Mouse (Mus musculus) embryonic stem cell, embryonic (primary cell): ENCODE measurements around the gene Pgm2.

Experiments
- CTCF ChIA-PET, 4 experiments: fragments of 300-600 bp in 2 of 4; fragments of 350-600 bp in 2 of 4; sonication (Branson Sonifier 250); formaldehyde crosslinking; loops; one replicate each; lab custom pipeline; 2022; ENCODE audit warnings: inconsistent platforms in 2 of 4; lab: Charles Lee
- POLR2A ChIA-PET, 4 experiments: fragments of 300-600 bp in 2 of 4; fragments of 350-600 bp in 2 of 4; sonication (Branson Sonifier 250); formaldehyde crosslinking; loops; one replicate each; lab custom pipeline; 2022; ENCODE audit warnings: antibody characterized with exemption in 4 of 4, inconsistent platforms in 1 of 4; lab: Charles Lee

The Pgm2 gene

DNA sequence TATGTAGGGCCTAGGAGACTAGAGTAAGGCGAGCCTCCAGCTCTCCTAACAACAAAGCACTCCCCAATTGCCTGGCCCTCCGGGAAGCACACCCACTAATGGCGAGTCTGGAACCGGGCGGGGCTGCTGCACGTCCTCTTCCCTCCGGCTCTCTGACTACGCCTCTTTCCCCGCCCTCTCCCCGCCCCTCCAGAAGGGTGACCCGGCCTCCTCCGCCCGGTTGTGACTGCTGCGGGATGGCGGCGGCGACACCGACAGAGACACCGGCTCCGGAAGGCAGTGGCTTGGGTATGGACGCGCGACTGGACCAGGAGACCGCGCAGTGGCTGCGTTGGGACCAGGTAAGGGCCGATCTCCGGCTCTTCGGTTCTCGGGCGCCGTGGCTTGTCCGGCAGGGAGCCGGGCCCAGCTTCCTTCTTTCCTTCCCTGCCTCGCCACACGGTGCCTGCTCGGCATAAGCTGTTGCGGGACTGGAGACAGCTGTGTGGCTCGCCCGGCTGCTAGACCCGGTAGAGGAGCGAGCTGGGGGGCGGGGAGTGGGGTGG is at the start of gene Pgm2:
TSS of gene Pgm2 (plus strand) at position 203 of the 545 bp plus-strand sequence.
- ChIA-PET POLR2A (interaction anchor here in 3 of 4 experiments (0.5 to 4.1 kb wide), 21 partner anchors 10 to 868 kb away, joined by 3 to 29 read pairs (median 4); partner anchors contain the start of gene Rell1 (in 1 of the 3)), CTCF (interaction anchor here in 2 of 4 experiments (0.9 to 1.1 kb wide), 2 partner anchors 16 to 17 kb away, joined by 3 to 4 read pairs; no protein-coding TSS in a partner anchor)

DNA sequence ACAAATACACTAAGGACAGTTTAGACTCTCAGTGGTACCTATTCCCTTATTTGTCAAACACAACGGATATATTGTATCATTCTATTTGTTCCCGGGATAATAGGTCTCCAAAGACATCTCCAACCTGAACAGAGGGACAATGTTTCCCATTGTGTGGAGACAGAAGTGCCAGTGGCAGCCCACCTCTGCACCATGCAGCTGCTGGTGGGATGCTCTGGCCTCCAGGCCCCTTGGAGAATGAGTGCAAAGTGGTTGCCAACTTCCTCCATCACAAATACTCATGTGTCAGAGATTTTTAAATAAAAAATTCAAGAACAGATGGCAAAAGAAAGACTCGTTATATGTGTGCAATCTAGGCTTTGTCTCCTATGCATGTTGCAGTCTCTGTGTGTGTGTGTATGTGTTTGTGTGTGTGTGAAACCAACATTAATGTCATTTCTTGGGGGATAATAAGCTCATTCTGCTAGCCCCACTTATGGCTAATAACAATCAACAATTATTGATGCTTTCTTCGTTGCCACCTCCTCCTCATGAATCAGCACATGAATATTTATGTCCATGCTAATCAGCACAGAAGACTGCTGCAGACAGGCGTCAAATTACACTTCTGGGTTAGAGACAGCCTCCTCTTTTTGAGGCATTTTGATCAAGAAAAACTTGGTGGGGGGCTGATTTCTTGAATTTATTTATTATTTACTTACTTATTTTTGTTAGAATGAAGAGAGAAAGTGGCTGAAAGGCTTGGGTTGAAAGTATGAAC is 48.9 kb upstream of the Pgm2 start:
- ChIA-PET CTCF (no interaction called here), POLR2A (no interaction called here)

DNA sequence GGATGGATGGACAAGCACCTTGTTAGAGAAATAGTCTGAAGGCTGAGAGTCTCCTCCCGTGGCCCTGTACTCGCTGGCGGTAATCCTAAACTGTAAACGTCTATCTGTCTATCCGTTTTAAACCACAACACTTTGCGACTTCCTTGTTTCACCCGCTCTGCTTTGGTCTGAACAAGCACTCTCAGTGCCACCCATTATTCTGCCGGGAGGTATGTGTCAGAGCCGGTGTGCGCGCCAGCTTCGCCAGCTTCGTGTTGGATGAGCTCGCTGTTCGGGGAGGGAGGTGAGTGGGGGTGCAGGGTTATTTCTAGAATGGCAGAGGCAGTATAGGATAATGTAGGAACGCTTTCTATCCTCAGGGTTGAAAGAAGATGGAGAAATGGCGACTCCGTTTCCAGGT is 48.0 kb upstream of the Pgm2 start:
- CTCF ChIA-PET = interaction anchor here in 1 of 4 experiments (1.0 kb wide), 1 partner anchor 158 kb away, joined by 3 read pairs; no protein-coding TSS in a partner anchor

DNA sequence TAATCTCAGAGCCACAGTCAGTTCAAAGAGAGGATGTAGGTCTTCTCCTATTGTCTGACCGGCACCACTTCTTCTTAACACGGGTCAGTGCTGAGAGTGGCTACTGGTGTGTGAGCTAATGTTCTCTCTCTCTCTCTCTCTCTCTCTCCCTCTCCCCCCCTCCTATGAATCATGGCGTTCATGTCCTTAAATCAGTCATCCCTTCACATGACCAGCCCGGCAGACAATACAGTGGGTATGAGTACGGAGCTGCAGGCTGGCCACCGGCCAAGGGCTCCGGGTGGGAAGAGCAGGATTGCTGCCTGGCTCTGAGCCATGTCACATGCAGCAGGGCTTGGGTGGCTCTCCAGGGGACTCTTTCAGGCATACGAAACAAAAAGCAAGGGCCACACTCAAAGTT is 47.2 kb upstream of the Pgm2 start:
- POLR2A ChIA-PET = interaction anchor here in 1 of 4 experiments (1.3 to 5.0 kb wide), 2 partner anchors 15 to 114 kb away, joined by 3 to 30 read pairs; no protein-coding TSS in a partner anchor
- CTCF ChIA-PET = interaction anchor here in 1 of 4 experiments (1.0 kb wide), 1 partner anchor 158 kb away, joined by 3 read pairs; no protein-coding TSS in a partner anchor

More for the DNA sequence above, 48.0 kb upstream of the Pgm2 start:
- POLR2A ChIA-PET = interaction anchor here in 1 of 4 experiments (0.9 kb wide), 1 partner anchor 21 kb away, joined by 3 read pairs; no protein-coding TSS in a partner anchor

DNA sequence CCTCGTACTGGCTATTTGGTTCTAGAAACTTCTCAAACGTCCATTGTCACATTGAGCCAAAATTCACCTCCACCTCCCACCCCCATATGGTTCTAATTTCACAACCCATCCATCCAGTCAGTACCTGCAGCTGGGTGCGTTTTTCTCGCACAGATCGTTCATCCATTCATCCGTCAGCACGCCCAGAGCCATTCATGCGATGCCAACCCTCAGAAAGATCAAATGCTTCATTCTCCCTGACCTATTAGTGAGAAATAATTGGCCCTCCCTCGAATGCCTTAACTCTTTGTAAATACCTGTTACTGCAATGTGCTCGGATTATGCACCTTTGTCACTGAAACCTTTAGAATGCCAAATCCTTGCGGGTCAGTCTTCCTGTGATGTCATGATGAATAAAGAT is 45.8 kb upstream of the Pgm2 start:
- CTCF ChIA-PET = interaction anchor here in 2 of 4 experiments (0.6 to 1.9 kb wide), 4 partner anchors 23 to 160 kb away, joined by 3 to 6 read pairs (median 4); no protein-coding TSS in a partner anchor
- POLR2A ChIA-PET = interaction anchor here in 3 of 4 experiments (0.6 to 5.0 kb wide), 10 partner anchors 14 to 128 kb away, joined by 3 to 30 read pairs (median 4); partner anchors contain the start of gene Rell1 (in 1 of the 3)

DNA sequence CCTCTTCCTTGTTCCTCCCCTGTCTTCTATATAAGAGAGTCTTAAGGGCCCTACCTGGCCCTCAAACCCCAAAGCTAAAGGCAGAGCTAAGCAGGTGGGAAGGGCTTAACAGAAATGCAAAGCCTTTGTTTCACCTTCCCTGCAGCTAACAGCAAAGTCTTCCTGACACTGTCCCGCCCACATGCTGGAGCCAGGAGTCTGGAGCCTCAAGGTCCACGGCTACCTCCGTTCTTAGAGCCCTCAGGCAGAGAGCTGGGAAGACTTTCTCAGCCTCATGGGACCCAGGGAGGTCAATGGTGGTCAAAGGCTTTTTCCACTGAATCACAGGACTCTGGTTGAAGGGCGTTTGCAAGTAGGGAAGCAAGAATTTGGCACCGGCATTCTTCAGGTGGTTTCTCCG is 44.8 kb upstream of the Pgm2 start:
- CTCF ChIA-PET = interaction anchor here in 2 of 4 experiments (1.2 to 1.9 kb wide), 2 partner anchors 22 to 161 kb away, joined by 4 to 6 read pairs; no protein-coding TSS in a partner anchor
- POLR2A ChIA-PET = interaction anchor here in 3 of 4 experiments (0.5 to 5.0 kb wide), 13 partner anchors 13 to 118 kb away, joined by 3 to 30 read pairs (median 5); partner anchors contain the start of gene Rell1 (in 2 of the 3)

DNA sequence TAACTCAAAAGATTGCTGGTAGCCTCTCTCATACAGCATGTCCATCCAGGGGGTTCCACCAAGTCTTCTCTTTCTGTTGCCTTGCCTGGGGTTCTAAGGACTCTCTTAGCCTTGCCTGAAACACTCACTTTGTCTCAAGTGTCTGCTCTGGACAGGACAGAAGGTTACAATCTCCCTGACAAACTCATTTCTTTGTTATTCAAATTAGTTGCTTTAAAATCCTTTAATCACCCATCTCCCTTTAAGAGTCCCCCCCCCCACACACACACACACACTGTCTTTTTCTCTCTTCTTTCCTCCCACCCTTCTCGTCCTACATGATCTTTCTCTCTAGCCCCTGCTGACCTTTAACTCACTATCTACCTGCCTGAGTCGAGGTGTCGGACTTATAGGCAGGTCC is 44.1 kb upstream of the Pgm2 start:
- ChIA-PET CTCF (interaction anchor here in 1 of 4 experiments (1.1 kb wide), 1 partner anchor 162 kb away, joined by 5 read pairs; no protein-coding TSS in a partner anchor), POLR2A (interaction anchor here in 2 of 4 experiments (0.6 to 5.0 kb wide), 8 partner anchors 12 to 813 kb away, joined by 3 to 30 read pairs (median 4); partner anchors contain the start of gene Rell1 (in 1 of the 2))

DNA sequence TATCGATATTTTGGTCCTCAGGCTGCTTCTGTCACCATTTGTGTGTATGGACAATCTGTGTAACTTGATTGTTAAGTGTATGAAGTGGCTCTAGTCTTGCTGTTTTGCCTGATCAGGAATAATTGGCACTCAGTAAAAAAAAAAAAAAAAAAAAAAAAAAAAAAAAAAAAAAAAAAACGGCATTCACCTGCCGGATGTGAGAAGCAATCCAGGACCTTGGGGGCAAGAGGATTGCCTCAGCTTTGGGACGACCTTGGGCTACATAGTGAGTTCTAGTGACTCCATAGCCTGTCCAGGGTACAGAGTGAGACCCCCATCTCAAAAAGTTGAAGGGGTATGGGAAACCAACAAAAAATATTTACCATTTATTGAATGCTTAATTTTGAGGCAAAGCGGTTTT is 43.5 kb upstream of the Pgm2 start:
- ChIA-PET POLR2A (interaction anchor here in 3 of 4 experiments (0.6 to 5.0 kb wide), 8 partner anchors 12 to 813 kb away, joined by 3 to 30 read pairs (median 4); partner anchors contain the start of gene Rell1 (in 1 of the 3)), CTCF (interaction anchor here in 1 of 4 experiments (1.1 kb wide), 1 partner anchor 162 kb away, joined by 5 read pairs; no protein-coding TSS in a partner anchor)

DNA sequence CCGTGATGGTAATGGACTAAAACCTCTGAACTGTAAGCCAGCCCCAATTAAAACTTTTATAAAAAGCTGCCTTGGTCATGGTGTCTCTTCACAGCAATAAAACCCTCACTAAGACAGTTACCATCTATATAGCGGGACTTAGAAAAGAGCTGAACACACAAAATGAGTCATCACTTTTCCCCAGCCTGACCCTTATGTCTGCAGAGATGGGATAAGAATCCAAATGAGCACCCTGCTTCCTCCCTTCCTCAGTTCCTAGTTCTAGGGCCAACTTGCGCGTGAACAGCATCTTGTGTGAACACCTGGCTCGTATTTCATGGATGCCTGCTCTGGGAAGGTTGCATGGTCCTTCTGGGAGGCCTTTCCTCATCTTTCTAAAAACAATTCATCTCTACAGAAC is 39.7 kb upstream of the Pgm2 start:
- ChIA-PET POLR2A (no interaction called here), CTCF (no interaction called here)

DNA sequence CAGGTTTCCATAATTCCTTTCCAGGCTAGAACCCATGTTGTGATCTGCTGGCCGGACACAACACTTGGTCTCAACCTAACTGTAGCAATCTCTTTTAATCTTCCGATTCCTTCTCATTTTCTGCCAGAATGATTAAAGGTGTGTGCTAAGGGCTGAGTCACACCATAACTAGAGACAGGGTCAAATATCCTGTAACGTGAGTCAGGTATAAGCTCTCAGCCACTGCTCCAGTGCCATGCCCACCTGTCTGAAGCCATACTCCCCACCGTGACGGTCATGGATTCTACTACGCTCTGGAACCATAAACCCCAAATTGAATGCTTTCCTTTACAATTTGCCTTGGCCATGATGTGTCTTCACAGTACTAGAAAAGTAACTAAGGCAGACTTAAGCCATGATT is 36.5 kb upstream of the Pgm2 start:
- POLR2A ChIA-PET = interaction anchor here in 2 of 4 experiments (1.5 to 1.6 kb wide), 2 partner anchors 126 to 133 kb away, joined by 3 to 4 read pairs; no protein-coding TSS in a partner anchor
- CTCF ChIA-PET = interaction anchor here in 1 of 4 experiments (1.1 kb wide), 1 partner anchor 14 kb away, joined by 3 read pairs; no protein-coding TSS in a partner anchor

DNA sequence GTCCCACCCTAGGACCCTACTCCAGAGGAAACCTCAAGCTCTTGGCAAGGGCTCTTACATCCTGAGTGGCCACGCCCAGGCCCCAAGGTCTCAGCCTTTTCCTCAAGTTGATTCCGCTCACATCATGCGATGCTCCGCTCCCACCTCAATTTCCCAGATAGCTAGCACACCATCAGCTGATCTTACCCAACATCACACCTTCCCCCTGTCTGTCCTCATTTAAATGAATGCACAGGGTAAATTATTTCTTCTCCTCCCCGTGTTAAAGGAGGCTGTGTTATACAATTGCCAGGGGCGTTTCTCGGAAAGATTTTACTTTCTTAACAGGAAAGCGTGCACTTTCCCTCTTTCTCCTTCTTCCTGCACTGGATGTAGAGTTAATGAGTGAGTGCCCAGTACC is 31.9 kb upstream of the Pgm2 start:
- ChIA-PET POLR2A (interaction anchor here in 2 of 4 experiments (0.6 to 1.4 kb wide), 9 partner anchors 12 to 443 kb away, joined by 3 to 6 read pairs (median 3); no protein-coding TSS in a partner anchor), CTCF (interaction anchor here in 3 of 4 experiments (1.1 to 1.4 kb wide), 3 partner anchors 9 kb away, joined by 3 to 5 read pairs (median 4); no protein-coding TSS in a partner anchor)

DNA sequence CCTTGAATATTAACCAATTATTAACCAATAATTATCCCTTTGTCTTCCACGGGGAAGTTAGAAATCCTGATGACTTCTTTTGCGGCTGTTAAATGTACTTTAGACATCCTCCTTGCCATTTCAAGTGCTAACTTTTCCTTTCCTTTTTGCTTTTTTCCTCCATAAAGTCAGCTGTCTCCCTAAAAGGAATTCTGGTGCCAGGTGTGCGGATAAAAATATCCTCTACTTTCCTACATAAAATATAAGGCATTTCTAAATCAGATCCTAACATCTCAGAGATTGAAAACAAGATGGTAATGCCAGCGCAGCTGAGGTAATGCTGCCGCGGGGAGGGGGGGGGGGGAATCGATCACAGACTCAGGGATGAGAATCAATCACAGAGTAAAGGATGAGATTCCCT is 31.1 kb upstream of the Pgm2 start:
- ChIA-PET POLR2A (interaction anchor here in 3 of 4 experiments (0.6 to 1.4 kb wide), 5 partner anchors 14 to 444 kb away, joined by 3 to 6 read pairs (median 5); no protein-coding TSS in a partner anchor), CTCF (interaction anchor here in 2 of 4 experiments (0.5 to 1.4 kb wide), 3 partner anchors 8 to 175 kb away, joined by 3 to 5 read pairs (median 3); no protein-coding TSS in a partner anchor)

DNA sequence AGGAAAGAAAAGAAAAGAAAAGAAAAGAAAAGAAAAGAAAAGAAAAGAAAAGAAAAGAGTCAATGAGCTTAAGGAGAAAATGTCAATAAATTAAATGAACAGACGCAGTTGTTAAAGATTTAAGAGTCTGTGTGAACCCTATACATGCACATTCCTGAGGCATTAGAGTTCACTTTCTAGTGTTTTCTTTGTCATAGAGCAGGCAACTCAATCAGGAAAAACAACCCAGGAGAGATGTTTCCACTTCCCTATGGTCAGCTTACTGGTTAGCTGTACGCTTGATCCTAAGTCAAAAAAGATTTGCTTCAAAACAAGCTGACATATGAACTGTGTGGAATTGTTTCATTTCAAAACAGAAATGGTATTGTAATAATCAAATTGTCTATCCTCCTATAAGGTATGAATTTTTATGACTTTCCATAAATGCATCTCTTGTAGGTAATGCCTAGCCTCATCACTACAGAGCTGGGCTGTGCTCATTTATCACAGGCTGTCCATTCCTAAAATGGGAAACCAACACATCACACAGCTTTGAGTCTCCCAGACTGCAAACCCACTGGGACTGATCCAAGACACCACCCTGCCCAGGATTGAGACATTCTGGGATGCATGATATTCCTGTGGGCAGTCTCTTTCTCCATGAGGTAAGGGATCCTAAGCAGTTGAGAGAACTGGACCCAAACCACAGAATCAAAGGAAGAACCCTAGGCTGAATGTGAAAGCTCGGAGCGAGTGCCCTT is 29.7 kb upstream of the Pgm2 start:
- ChIA-PET POLR2A (interaction anchor here in 1 of 4 experiments (2.1 kb wide), 1 partner anchor 16 kb away, joined by 7 read pairs; no protein-coding TSS in a partner anchor), CTCF (interaction anchor here in 2 of 4 experiments (0.6 to 1.4 kb wide), 3 partner anchors 16 to 240 kb away, joined by 3 to 5 read pairs (median 4); no protein-coding TSS in a partner anchor)

DNA sequence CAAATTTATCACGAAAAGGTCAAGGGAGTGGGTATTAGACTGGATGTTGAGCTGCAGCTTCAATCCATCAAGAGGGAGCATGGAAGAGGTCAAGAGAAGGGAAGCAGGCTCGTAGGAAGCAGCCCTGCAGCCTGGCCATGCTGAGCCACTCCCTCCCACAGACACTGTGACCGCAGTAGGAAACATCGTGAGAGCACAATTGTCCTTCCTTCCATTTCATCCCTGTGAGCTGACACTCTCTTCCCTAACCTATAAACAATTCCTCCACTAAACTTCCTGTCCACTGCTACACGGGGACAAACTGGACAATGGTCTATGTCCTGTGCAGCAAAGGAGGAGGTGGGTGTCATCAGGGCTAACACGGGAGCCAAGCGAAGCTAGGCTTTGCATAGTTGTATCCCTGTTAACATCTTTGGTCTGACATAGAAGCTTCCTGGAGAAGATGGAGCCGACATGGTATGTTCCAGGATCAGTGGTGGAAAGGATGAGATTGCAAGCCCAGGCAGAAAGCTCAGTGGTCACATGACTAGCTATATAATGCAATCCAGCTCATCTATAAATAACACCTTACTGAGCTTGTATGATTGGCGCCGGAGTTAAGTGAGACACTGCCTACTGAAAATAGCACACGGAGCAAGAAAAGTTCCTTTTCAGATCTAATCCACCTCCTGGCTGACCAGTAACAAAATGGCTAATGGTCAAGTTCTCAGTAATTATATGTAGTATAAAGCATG is 29.0 kb upstream of the Pgm2 start:
- ChIA-PET POLR2A (interaction anchor here in 3 of 4 experiments (0.6 to 2.1 kb wide), 3 partner anchors 17 to 174 kb away, joined by 3 to 9 read pairs (median 7); no protein-coding TSS in a partner anchor), CTCF (interaction anchor here in 2 of 4 experiments (0.6 to 1.4 kb wide), 3 partner anchors 72 to 239 kb away, joined by 3 to 5 read pairs (median 4); no protein-coding TSS in a partner anchor)

DNA sequence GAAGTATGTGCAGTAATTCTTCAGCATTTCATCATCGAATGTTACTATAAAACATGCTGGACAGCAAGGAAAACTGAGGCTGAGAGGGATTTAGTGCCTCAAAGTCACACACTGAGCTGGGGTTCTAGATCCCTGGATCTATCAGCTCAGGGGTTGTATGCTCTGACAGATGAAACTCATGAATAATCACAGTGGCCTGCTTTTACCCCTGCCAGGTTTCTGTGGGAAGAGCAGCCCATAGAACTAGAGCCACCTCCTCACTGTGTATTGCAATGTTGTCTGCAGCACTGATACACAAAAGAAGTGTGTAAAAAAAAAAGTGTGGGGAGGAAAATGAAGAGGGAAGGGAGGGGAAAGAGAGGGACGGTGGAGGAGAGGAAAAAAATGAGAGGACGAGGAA is 28.3 kb upstream of the Pgm2 start:
- ChIA-PET CTCF (no interaction called here), POLR2A (interaction anchor here in 2 of 4 experiments (1.6 to 2.1 kb wide), 2 partner anchors 17 to 174 kb away, joined by 3 to 7 read pairs; no protein-coding TSS in a partner anchor)

DNA sequence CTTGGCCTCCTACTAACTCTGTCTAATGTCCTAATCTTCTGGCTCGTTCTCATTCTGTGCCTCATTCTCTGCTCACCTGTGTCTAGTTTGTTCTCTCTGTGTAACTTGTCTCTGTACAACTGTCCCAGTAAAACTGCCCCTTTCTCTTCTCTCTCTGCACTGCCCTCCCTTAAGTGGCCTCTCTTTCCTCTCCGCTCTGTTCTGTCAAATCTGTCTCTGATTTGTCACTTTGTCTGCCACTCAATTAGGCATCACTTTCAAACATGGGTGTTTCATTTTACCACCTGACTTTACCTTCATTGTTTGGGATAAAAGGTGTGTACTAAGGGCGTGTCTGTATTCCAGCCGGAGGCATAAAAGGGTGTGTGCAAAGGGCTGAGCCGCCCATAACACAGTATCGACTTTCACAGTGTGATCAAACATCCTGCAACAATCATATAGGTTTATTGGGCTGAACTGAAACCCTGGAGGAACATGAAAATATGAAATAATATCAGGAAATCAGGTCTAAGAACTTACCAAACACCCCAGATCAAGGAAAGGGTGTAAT is 27.2 kb upstream of the Pgm2 start:
- CTCF ChIA-PET = no interaction called here
- POLR2A ChIA-PET = interaction anchor here in 2 of 4 experiments (0.6 to 1.7 kb wide), 5 partner anchors 18 to 176 kb away, joined by 3 read pairs; no protein-coding TSS in a partner anchor
